Mouse (Mus musculus) cerebellum, postnatal 14 days (tissue): ENCODE data around the gene Mast3.
A peak's percentile ranks its signal among the peaks of the same experiment; 100 is the strongest.

Experiments used
- DNase-seq, 2 experiments: peaks; one replicate each; pipeline ENCODE4 v3.0.0; 2021; ENCODE audit warnings: mixed read lengths in 2 of 2

Gene Mast3

DNA sequence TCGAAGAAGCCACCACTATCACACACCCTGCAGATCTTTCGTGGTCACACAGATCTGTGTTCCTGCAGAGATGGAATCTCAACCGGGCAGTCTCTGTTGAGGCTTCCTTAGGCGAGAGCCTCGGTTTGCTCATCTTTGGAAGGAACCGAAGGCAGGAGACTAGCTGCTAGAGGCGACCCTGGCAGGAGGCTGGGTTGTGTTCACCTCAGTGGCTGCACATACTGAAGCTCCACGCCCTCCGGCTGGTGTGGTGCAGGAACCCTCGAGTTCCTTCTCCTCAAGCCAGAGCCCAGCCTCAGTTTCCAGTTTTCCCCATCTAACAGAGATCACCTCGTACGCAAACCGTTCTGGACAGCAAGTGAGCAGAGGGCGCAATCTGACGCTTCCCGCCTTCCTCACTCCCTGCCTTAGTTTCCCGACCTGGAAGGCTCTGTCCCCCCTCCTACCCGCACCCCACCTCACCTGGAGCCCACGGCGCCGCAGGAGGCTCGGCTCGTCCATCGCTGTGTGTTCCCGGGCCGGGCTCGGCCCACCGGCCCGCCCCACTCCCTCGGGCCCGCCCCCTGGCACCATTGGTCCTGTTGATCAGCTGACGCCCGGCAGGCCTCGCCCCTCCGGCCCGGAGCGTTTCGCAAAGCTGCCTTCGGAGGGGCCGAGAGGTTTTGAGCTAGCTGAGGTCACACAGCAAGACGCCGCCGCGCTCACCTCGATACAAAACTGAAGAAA, at the start of gene Mast3:
Gene Mast3 (minus strand): TSS at position 574 of the 726 bp plus-strand sequence.
- DNase-seq: peak; percentile 82 to 86

DNA sequence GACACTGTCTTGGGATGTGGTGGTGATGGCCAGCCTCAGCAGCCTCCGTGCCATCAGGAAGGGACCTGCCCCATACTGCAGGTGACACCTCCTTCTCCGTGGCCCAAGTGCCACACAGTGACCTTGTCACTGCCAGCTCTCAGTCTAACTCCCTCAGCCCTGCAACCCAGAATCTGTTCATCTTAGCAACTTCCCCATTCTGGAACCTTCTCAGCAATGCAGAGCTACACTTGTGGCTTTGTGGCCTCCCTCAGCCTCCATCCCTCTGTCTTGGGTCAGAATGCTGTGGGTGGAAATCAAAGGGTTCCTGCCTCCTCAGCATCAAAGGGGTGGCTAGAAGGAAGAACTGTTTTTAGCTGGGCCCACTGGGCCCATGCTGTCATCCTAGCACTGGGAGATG, 49.0 kb upstream of the Mast3 start:
- no peak for DNase-seq

DNA sequence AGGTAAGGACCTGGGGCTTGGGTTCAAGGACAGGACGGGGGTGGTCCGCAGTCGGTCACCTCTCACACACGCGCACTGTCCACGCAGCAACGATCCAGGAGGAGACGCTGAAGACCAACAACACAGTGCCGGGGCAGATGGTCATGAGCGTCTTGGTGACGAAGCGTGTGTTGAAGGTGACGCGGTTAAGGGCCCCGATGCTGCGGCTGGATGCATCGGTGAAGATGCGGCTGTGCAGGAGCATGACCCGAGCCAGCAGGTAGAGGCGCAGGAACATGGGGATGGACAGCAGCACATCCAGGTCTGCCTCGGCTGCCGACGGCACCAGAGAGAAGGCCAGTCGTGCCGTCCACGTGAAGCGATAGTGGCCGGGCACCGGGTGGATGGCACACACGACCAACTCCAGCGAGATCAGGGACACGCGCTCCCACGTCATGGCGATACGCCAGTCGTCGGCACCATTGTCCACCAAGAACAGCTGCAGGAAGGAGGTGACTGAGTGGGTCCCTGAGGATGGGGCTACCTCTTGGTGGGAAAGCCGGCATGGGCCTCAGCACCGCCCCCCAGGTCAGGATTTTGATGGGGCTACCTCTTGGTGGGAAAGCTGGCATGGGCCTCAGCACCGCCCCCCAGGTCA, 47.9 kb upstream of the Mast3 start:
- no peak for DNase-seq

DNA sequence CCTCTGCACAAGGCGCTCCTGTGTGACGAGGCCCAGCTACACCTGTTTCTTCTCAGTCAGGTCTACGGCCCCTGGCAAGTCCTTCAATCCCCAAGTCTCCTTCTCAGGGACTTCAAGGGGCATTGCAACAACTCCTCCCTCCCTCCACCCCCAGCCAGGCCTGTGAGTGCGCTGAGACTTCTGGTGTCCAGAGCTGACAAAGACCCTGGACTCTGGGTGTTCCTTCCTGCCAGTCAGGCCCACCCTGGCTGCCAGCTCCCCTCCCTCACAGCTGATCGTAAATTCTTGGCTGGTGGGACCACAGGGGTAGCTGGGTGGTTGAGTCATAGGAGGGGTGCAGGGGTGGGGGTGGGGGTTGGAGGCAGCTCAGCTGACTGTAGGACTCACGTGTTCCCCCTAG, 47.0 kb upstream of the Mast3 start:
- no peak for DNase-seq

DNA sequence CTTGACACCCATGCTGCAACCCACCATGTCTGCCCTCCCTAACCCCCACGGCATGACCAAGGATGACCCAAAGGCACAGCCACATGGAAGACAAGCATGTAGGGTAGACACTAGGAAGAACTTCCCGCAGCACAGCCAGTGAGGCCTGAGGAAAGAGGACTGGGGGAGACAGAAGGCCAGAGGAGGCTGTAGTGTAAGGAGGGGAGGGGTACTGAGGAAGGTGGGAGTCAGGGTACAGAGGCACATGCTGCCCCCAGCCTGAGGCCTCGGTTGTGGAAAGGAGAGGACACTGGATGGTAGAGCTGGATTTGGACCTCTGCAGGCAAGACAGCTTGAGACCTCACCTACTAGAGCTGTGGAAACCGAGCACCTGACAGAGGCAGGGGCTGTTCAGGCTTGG, 46.1 kb upstream of the Mast3 start:
- no peak for DNase-seq

DNA sequence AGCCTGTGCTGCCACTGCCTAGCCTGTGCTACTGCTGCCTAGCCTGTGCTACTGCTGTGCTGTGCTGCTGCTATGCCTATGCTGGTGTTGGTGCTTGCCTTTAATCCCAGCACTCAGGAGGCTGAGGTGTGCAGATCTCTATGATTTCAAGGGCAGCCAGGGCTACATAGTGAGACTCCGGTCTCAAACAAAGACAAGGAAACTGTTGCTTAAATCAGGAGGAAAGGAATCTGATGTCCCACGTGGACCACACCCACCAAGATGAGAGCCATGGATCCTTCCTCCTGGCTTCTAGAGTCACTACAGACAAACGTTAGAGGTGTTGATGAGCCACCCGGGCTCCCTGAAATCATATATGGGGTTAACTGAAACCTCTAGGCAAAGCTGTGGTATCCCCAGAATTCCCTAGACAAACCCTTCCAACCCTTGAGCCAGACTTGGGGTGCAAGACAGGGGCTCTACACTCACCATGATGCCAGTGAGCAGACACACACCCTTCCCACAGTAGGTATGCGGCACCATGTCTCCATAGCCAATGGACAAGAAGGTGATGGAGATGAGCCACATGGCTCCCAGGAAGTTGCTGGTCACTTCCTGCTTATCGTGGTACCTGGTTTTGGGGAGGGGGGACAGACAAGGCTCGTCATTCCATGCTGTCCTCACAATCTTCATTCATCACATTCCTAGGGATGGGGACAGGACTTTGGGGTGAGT, 45.4 kb upstream of the Mast3 start:
- DNase-seq: no peak

DNA sequence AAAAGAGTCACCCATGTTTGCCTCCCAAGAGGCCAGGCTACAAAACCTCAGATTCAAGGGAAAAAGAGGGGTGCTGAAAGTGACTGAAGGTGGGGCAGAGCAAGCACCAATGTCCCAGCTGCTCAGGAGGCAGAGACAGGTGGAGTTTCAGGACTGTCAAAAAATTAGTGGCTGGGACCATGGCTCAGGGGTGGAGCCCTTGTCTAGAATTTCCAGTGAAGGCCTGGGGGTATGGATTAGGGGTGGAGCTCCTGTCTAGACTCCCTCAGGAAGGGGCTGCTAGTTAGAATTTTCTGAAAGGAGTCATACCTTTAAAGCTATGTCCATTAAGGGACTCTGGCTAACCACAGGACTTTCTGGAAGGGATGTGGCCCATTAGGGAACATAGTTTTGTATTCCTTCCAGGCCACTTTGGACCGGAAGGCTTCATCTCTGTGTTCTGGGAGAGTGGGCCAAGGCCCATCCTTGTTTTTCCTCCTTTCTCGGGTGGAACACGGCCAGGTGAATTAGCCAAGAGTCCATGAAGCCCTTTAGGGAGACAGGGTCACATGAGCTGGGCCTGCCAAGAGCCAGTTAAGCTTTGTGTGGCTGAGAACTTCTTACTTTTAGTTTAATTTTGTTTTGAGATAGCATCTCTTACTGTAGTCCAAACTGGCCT, 44.6 kb upstream of the Mast3 start:
- DNase-seq: no peak

DNA sequence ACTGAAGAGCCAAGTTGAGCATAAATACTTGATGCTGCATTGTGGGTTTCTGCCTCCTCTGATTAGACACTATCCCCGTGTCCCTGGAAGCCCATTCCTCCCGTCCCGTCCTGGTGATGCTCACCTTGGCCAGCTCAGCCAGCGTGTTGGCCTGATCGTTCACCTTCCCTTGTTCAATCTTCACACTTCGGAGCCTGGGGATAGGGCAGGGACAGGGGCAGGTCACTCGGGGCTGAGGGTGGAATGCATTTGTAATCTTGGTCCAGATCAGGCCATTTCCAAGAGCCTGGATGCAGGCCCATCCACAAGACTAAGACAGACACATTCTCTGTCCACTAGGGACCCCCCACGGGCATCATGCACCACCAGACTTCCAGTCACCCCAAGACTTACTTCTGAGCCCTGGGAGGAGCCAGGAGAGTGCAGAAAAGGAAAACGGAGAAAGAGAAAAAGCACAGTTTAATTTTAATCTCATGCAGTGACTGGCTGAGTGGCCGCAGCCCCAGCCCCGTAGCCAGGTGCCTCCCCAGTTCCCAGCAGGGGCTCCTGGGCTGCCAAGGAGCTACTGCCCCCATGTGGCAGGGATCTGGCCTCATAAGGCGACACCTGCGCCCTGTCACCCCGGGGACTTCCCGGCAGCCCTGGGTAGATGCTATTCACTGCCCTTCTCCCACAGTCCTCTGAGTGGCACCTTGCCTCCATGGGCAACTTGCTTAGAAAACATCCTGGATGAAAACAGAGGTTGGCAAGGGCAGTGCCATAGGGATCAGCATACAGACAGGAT, 41.7 kb upstream of the Mast3 start:
- DNase-seq: no peak

DNA sequence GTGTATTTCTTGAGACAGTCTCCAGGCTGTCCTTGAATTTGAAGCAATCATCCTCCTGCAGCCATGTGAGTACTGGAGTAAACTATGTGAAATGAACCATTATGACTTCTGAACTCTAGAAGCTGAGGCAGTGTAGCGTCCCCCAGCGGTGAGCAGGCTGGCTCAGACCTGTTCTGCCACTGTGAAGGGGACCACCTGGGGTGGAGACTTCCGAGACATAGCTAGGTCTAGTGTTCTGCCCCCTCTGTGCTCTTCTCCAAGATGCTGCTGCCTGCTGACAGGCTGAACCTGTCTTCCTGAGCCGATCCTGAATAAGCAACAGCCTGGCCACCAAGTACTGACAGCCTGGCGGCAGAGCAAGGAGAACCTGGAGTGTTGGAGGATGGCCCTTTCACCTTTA, 40.3 kb upstream of the Mast3 start:
- DNase-seq: peak in 1 of 2 experiments; percentile 37

DNA sequence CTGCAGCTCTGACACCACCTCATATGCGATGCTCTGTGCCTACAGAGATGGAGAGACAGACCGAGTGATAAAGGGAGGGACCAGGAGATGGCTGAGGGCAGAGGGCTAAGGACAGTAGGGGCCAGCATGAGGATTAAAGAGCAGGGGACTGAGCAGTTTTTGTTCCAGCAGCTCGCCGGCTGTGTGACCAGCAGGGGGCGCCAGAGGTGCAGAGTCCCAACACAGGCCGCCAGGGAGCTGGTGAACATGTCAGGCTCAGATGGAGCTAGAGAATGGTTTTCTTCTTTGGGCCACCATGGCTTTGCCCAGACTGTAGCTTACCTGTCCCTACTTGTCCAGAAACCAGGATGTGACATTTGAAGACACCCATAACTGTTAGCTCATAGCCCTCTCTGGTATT, 39.7 kb upstream of the Mast3 start:
- DNase-seq: peak; percentile 92 to 96

DNA sequence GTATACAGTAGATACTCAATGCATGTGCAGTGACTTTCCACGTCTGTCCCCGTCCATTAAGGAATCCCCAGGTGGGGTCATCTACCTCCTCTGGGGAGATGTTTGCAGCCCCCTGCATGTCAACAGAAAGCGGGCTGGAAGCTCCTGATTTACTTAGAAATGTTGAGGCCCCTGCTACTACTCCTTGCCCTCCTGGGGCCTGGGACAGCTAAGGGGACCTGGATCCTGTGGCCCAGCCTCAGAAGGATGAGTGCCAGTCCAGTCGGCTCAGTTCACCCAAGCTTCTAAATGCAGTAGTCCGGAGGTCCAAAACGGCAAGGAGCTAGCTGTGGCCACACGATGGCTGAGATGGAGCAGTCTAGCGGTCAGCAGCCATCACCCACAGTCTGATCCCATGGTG, 39.1 kb upstream of the Mast3 start:
- no peak for DNase-seq

DNA sequence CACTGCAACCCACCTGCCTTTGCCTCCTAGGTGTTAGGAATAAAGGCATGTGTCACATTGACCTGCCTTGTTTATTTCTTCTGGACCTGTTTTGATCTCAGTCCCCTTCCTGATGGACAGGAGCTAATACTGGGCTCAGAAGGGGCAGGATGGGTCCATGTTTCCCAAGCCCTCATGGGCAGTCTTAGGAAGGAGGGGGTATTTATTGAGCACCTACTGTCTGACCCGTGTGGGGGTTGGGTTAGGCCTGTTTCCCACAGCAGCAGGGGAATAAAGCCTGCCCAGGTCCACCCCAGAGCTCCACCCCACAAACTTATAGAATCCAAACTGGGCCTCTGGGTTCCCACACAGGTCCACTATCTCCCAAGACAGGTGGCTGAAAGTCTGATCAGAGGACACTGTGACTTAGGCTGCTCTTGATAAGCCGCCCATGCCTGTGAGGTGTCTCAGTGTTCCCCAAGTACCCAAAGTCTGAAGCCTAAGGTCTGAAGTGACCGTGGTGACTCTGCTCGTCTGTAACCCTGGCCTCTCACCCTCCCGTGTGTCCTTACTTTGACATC, 38.4 kb upstream of the Mast3 start:
- DNase-seq: no peak

DNA sequence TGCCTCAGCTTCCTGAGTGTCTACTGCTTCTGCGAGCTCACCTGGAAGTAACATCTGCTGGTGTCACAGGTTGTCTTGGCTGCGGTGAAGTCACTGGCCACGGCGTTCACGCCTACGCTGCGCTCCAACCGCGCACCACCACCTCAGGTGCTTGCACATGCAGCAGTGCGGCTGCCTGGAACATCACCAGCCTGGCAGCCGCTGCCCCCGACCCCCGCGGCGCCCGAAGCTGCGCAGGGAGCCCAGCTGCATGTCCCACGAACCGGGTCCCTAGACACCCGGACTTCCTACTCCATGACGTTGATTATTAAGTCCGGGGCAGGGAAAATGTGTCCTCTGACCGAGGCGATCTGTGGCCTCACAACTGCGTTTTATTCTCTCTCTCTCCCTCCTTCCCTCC, 37.6 kb upstream of the Mast3 start:
- no peak for DNase-seq

DNA sequence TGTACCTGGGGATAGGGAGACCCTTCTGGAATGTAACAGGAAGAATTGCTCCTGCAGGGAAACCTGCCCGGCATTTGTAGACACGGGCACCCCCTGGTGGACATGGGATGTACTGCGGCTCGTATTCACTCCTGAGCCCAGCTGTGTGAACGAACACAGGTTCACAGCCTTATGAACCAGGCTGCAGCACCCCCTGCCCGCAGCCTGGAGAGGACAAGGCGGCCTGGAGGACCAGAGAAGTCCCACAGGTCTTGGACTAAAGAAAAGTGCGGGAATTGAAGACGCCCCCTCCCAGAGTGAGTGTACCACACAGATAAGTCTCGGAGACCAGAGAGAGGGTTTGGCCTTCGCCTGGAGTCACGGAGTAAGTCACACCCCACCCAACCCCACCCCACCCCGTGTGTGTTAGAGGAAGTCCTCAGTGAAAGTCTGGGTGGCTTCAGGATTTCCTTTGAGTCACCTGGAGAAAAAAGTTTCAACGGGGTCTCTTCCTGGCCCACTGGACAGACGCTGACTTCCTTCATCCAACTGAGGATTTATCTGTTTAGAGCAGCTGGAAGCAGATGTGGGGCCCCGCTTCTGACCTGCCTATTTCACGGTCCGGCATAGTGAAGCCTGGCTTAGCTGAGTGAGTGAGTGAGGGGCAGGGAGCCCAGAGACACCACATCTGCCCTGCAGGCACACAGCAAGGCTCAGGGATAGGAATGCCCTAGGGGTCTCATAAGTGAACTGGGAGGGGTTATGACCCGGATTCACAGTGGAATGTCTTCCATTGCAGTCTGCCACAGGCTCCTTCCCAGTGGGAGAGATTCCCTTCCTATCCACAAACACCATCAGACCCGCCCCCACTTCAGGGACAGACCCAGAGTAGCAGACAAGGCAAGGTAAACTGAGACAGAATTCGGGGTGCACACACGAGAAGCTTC, 36.6 kb upstream of the Mast3 start:
- peak; percentile 95 to 97 for DNase-seq

DNA sequence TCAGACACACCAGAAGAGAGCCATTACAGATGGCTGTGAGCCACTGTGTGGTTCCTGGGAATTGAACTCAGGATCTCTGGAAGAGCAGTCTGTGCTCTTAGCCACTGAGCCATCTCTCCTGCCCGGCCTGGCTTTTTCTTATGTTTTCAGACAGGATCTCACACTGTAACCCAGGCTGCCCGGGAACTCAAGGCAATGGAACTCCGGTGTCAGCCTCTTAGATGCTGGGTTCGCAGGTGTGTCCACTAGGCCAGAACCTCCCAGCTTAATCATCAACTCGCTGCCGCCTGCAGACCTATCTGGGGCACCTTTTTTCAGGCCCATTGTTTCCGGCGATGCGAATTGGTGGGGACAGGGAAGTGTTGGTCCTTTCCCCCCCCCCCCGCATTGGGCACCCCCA, 35.7 kb upstream of the Mast3 start:
- peak in 1 of 2 experiments; percentile 27 for DNase-seq

DNA sequence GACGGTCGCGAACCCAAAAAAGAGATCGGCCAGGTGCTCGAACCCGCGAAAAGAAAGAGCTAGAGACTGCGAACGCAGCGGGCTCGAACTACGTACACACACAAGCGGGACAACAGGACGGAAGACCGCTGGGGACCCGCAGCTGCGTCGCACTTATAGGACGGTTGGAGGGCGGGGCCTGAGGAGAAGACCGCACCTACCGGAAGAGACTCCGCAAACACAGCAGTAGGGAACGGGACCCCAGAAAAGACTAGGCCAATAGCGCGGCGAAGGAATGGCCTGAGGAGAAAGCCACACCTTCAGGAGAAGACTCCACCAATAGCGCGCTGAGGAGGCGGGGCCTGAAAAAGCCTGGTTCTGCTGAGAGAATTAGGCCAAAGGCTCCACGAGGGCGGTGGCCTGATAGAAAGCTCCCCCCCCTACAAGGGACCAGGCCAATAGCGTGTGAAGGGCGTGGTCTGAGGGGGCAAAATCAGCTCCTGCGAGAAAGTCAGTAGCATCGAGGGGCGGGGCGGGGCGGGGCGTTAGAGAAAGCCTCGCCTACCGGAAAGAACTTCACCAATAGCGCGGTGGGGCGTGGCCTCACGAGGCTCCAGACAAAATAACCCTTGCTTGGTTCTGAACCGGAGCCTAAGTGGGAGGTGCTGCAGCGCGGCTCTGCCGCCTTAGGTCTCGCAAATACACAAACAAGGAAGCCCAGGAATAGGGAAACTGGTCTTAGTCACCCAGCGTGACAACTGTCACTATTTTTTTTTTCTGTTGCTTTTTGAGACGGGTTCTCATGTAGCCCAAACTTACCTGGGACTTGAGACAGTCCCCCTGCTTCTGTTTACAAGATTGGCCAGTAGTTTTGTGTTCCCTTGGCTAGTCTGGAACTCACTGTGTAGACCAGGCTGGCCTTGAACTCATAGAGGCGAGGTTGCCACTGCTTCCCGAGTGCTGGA, 34.8 kb upstream of the Mast3 start, which contains the start of gene Arrdc2:
Gene Arrdc2 (minus strand): TSS at position 313 of the 944 bp plus-strand sequence.
- peak; percentile 98 for DNase-seq

DNA sequence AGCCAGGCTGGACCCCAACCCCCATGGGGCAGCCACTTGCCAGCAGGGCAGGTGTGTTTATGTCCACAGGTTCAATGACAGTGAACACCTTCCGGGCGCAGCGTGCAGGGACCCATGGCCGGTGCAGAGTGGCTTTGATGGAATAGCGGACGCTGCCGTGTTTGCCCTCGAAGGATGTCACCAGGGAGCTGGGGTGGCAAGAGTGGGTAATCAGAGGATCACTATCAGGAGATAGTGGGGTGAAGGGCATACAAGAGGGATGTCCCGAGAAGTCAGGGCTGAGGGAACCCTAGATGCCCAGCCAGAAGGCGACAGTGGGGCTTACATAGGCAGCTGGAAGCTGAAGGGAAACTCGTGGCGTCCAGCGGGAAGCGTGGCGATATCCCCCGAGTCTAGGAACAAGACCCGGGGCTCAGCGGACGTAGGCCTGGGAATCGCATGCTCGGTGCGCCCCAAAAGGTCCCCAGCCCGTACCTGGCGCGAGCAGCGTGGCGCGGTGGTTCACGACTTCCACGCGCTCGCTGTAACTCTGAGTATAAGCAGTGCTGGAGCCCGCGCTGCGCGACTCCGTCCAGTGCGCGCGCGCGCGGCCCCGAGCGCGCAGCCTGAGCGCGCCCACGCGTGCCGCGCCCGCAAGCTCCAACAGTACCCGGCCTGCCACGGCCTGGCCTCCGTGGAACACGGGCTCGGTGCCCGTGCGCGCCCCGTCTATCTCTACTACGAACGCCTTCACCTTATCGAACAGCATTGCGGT, 34.0 kb upstream of the Mast3 start:
- DNase-seq: peak; percentile 42 to 50

DNA sequence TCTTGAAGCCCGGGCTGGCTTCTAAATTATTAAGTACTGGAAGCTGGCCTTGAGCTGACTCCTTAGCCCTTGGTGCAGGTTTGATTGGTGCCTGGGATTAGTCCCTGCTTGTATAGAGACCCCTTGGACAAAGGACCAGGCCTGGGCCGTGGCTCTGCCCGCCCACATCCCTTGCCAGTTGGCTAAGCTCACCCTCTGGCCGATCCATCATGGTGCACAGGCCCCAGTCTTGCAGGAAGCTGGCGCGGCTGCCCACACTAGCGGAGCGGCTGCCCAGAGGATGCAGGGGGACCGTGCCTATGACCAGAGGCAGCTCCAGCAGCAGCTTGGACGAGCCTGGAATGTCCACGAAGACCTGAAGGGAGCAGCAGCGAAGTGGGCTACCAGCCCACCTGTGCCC, 31.8 kb upstream of the Mast3 start:
- DNase-seq: peak; percentile 37 to 45

DNA sequence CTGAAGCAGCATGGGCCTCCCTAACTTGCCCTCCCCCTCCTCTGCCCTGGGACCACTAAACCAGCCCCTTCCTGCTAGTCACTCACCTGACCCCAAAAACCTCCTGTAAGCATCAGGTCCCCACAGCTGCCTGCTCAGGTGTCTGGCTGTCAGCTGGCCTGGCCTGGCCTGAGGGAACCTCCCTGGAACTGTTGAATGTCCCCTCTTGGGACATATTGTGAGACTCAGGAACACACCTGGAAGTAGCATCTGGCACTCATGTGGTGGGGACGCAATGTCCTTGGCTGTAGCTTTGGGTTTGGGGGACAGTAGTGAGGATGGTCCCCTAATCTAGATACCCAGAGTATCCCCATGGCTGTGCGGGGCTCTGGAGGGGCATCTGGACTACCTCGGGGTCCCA, 29.2 kb upstream of the Mast3 start:
- no peak for DNase-seq
